Mouse (Mus musculus) kidney, postnatal 10 days (tissue): ENCODE results near the gene Fbxl22.

ENCODE experiments used
- DNase-seq: peaks from one replicate; pipeline ENCODE4 v3.0.0; 2021; ENCODE audit warnings: mixed read lengths

Fbxl22 gene

GRCm38 (mm10) chr9:66514256-66514770 is at the start of gene Fbxl22:
Gene Fbxl22, minus strand, starts transcription at chr9:66514593.
- peak; percentile 78 for DNase-seq

- DNase-seq = no peak
Measured at GRCm38 (mm10) chr9:66562215-66562614, 47.8 kb upstream of the Fbxl22 start.

GRCm38 (mm10) chr9:66561496-66561895 is 47.1 kb upstream of the Fbxl22 start:
- no peak for DNase-seq

GRCm38 (mm10) chr9:66560728-66561127 is 46.3 kb upstream of the Fbxl22 start:
- no peak for DNase-seq

- DNase-seq = peak; percentile 57
Measured at GRCm38 (mm10) chr9:66560295-66560694, 45.9 kb upstream of the Fbxl22 start.

- no peak for DNase-seq
Measured at GRCm38 (mm10) chr9:66558971-66559370, 44.6 kb upstream of the Fbxl22 start.

GRCm38 (mm10) chr9:66542785-66543184 is 28.4 kb upstream of the Fbxl22 start:
- DNase-seq = no peak

GRCm38 (mm10) chr9:66521595-66521994 is 7.2 kb upstream of the Fbxl22 start:
- DNase-seq = no peak

- no peak for DNase-seq
Measured at GRCm38 (mm10) chr9:66520299-66520698, 5.9 kb upstream of the Fbxl22 start.

- peak; percentile 29 for DNase-seq
Measured at GRCm38 (mm10) chr9:66518901-66519300, 4.5 kb upstream of the Fbxl22 start.

GRCm38 (mm10) chr9:66518251-66518650 is 3.9 kb upstream of the Fbxl22 start:
- no peak for DNase-seq

GRCm38 (mm10) chr9:66517746-66518145 is 3.4 kb upstream of the Fbxl22 start:
- no peak for DNase-seq

- DNase-seq = no peak
Measured at GRCm38 (mm10) chr9:66516296-66516940, 2.0 kb upstream of the Fbxl22 start.

GRCm38 (mm10) chr9:66515680-66516210 is 1.4 kb upstream of the Fbxl22 start:
- DNase-seq = no peak

GRCm38 (mm10) chr9:66515115-66515514 is 722 bp upstream of the Fbxl22 start:
- no peak for DNase-seq

- no peak for DNase-seq
Measured at GRCm38 (mm10) chr9:66513661-66514255, 635 bp downstream of the Fbxl22 start.

GRCm38 (mm10) chr9:66513150-66513549 is 1.2 kb downstream of the Fbxl22 start:
- DNase-seq = peak; percentile 34

GRCm38 (mm10) chr9:66512351-66512671 is 2.1 kb downstream of the Fbxl22 start:
- DNase-seq = peak; percentile 91

GRCm38 (mm10) chr9:66511580-66512350 is 2.6 kb downstream of the Fbxl22 start:
- peak; percentile 96 for DNase-seq

- peak; percentile 45 for DNase-seq
Measured at GRCm38 (mm10) chr9:66510944-66511343, 3.4 kb downstream of the Fbxl22 start.

- DNase-seq = no peak
Measured at GRCm38 (mm10) chr9:66510351-66510841, 4.0 kb downstream of the Fbxl22 start.

- DNase-seq = no peak
Measured at GRCm38 (mm10) chr9:66508890-66509399, 5.4 kb downstream of the Fbxl22 start.

- DNase-seq = no peak
Measured at GRCm38 (mm10) chr9:66507684-66508083, 6.7 kb downstream of the Fbxl22 start.
